Mouse (Mus musculus): Measurements from ENCODE around the gene Ccr1l1.

GRCm38 (mm10) chr9:123928759-123929246, 49.4 kb downstream of the Ccr1l1 start:
- TF ChIP-seq CTCF (IDR thresholded peaks at IDR 0.05; ENCODE audit: low read depth, low read length) (no peak), POLR2A (IDR thresholded peaks at IDR 0.05; ENCODE audit: borderline replicate concordance, low read depth, low read length) (no peak)

Measured in bone marrow macrophage, adult 2 months (primary cell).